Mouse (Mus musculus): ENCODE measurements around the gene Man1b1.

GRCm38 (mm10) chr2:25290101-25290815, 41.9 kb upstream of the Man1b1 start:
- TF ChIP-seq GATA1 (IDR thresholded peaks at IDR 0.05; ENCODE audit: low read length) = no peak
- no peak for TF ChIP-seq TAL1 (IDR thresholded peaks at IDR 0.05; ENCODE audit: low read length)
